Mouse (Mus musculus) embryo, embryonic 9.5 days (tissue): Measurements from ENCODE around the gene Rab11fip3.
A peak's percentile ranks its signal among the peaks of the same experiment; 100 is the strongest.

Source experiments
- DNase-seq: peaks from one replicate; pipeline ENCODE4 v3.0.0-alpha.2; 2017; ENCODE audit errors: extremely low spot score

Gene Rab11fip3

DNA sequence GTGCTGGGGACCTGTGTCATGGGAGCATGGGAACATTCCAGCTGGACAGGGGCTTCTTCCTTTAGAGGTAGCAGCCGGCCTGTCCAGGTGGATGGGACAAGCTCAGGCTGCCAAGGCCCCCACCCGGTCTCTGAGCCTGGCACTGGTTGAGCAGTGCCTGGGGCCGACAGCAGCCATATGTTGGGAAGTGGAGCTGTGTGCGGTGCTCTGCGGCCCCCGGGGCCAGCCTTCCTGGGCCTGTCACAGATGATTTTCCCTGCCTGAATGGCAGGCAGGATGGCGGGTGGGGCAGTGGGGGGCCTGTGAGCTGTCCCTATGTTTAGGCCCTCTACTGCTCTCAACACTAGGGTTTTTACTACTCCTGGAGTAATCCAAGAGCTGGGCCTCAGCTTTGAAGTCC is 113.2 kb downstream of the Rab11fip3 start:
- DNase-seq, result no peak

GRCm38 (mm10) chr17:25955736-25956135 is 113.6 kb downstream of the Rab11fip3 start:
- no peak for DNase-seq

- no peak for DNase-seq
Observed at GRCm38 (mm10) chr17:25954671-25955070, 114.7 kb downstream of the Rab11fip3 start.

DNA sequence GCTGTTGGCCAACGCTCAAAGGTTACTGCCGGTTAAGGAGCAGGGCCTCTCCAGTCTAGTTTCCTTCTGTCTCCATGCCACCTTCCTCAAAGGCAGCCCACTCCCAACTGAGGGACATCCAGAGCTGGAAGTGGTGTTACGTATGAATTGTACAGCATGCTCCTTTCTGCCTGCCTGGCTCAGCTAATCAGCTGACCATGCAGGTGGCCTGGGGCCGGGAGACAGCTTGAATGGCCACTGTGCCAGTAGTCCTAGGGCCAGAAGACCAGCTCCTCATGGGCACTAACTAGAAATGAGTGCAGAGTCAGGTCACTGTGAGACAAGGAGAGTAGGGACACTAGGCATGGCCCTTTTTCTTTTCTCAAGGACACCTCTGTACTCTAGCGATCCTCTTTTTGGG is 116.2 kb downstream of the Rab11fip3 start:
- no peak for DNase-seq

GRCm38 (mm10) chr17:25951803-25952623 is 117.3 kb downstream of the Rab11fip3 start, which contains the start of gene A930017K11Rik:
A930017K11Rik (minus strand) TSS chr17:25952565.
- DNase-seq, result no peak

DNA sequence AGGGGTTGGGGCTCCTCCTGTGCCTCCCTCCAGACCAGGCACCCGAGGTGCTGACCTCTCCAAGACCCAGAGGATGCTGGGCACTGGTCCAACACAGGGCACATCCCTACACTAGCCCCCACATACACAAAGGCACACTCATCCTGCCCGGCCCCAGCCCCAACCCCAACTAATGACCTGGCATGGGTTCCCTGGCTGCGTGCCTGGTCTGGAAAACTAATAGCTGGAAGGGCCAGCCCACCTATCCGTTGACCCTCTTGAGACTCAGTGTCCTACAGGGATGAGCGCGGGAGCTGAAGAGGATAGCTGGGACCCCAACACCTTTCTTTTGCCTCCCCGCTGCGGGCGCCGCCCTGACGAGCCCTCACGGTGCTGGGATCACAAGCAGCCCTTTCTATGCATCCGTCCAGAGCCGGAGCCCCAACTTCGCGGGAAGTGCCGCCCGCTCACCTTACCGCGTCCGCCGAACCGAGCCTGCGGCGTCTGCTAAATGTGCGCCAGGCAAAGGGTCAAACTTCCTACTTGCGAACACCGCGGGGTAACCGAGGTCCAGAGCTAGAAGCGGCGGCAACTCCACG is 118.0 kb downstream of the Rab11fip3 start:
- peak; percentile 47 for DNase-seq

DNA sequence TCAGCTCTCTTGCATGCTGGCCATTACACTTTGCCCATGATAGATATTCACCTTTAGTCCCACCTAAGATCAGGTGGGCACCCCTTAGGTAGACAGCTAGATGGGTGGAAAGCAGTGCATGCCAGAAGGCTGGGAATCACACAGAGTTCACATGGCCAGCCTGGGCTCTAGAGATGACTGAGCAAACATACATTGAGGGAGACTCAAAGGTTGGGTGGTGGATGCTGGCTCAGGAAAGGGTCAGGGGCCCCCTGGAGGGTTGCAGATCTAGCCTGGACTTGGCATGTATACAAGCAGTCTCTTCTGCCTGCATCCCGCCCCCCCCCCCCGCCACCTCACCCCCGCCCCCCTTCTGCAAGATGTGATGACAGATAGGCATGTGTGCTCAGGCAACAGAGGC is 118.6 kb downstream of the Rab11fip3 start:
- DNase-seq, result no peak

DNA sequence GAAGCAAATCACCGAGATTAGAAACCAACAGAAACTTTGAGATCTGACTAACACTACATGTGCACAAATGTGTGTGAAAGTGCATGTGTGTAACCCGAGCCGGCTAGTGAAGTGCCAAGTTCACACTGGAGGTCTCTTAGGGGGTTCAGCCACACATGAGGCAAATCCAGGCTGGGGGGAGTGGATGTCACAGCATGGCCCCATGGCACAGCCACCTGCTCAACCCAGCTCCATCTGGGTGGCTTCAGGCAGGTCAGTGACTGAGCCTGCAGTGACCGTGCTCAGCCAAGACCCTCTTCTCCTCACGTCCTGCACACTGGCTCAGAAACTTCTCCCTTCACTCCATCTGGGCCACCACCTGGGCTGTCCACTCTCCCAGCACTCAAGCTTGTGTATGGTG is 119.4 kb downstream of the Rab11fip3 start:
- no peak for DNase-seq

GRCm38 (mm10) chr17:25948051-25948450 is 121.3 kb downstream of the Rab11fip3 start:
- DNase-seq, result no peak

GRCm38 (mm10) chr17:25947576-25947975 is 121.8 kb downstream of the Rab11fip3 start:
- DNase-seq, result no peak

- DNase-seq, result no peak
Observed at GRCm38 (mm10) chr17:25946891-25947290, 122.5 kb downstream of the Rab11fip3 start.

DNA sequence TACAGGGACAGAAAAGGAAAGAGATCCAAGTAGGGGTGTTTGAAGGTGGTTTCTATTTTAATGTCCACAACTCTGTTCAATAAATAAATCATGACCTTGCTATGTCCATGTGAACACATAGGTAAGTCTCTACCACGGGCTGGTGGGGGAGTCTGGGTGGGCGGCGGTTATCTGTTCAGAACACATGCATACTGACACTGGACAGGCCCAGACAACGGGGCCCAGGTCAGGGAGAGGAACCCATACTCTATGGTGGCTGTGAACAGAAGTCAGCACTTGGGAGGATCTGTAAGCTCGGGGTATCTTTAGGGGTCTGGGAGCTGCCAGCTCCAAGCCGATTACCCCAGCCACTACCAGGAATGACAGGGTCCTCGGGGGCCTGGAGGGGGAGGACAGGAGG is 123.0 kb downstream of the Rab11fip3 start:
- DNase-seq, result no peak

DNA sequence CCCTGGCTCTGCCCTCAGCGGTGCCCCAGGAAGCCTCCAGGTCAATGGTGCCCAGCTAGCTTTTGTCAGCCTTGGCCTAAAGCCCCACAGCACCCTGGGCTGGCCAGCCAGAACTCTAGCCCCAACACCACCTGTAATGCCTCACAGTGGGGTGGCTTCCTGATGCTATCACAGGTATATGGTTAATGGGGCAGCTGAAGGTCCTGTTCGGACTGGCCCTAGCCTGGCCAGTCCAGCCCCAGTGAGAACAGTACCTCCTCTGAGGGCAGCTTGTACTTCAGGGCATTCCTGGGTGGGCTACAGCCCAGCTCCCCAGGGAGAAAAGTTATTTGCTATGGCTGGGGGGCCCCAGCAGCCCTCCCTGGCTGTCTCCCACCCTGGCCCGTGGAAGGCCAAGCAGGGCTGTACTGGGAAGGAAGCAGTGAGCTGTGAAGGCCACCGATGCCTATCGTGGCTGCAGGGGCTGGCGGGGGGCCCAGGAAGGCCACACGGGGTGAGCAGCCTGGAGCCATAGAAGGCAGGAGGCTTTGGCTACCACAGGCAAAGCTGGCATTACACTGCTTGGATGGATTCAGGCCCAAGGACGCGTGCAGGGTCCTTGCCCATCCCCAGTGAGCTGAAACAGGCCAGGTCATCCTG is 123.7 kb downstream of the Rab11fip3 start:
- no peak for DNase-seq

DNA sequence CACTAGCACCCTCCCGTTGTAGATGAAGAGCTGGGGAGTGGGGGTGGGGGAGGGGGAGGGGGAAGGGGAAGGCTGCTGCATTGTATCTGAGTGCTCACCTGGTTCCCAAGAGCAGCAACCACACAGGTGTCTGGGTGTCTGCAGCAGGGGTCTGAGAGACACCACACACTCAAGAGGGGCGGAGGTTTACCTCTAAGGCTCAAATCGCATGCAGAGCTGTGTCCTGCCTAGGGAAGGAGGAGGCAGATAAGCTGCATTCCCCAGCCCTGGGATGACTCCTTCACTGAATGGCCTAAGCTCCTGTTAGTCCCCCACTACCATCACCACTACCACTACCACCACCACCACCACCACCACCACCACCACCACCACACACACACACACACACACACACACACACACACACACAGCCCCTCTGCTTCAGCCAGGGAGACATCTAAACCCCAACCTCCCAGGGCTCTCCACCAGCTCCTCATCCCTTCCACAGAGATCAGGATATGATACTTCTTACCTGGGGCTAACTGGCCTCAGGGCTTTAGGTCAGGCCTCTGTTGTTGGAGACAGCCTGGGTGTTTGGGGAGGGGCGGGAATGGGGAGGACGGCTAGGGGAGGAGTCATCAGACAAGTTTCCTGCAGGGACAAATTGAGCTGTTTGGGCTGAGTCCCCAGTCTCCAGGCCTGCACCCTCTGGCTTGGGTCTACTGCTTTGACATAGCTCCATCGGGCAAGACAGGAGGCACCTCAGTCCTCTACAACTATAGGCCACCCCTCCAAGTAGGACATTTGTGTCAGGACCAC is 124.8 kb downstream of the Rab11fip3 start, which contains the start of the genes Pigq and Nhlrc4:
TSS of gene Pigq (minus strand) at position 571 of the 798 bp plus-strand sequence.
TSS of gene Nhlrc4 (minus strand) at position 596 of the 798 bp plus-strand sequence.
- no peak for DNase-seq

GRCm38 (mm10) chr17:25943769-25944168 is 125.6 kb downstream of the Rab11fip3 start:
- DNase-seq, result no peak

GRCm38 (mm10) chr17:25943221-25943620 is 126.1 kb downstream of the Rab11fip3 start:
- no peak for DNase-seq

DNA sequence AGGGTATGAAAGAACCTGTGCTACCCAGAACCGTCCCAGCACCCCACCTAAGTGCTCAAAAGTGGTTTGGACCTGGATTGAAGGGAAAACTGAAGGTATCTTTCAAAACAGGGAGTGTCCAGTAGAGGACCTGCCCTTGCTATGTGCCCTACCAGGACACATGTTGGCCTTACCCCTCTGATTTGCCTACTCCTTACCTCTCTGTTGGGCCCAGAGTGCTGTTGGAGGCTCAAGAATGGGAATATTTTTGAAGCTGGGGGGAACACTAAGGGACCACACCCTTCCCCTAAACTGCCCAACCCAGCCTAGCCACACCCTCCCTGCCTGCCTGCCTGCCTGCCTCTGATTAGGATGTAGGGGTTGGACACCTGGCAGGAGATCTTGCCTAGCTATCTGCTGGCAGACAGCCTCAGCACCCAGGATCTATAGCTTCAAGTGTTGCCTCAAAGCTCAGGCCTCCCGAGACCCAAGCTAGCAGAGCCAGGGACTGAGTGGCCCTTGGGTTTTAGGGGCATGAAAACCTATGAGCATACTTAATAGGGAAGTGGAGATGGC is 126.7 kb downstream of the Rab11fip3 start:
- no peak for DNase-seq

DNA sequence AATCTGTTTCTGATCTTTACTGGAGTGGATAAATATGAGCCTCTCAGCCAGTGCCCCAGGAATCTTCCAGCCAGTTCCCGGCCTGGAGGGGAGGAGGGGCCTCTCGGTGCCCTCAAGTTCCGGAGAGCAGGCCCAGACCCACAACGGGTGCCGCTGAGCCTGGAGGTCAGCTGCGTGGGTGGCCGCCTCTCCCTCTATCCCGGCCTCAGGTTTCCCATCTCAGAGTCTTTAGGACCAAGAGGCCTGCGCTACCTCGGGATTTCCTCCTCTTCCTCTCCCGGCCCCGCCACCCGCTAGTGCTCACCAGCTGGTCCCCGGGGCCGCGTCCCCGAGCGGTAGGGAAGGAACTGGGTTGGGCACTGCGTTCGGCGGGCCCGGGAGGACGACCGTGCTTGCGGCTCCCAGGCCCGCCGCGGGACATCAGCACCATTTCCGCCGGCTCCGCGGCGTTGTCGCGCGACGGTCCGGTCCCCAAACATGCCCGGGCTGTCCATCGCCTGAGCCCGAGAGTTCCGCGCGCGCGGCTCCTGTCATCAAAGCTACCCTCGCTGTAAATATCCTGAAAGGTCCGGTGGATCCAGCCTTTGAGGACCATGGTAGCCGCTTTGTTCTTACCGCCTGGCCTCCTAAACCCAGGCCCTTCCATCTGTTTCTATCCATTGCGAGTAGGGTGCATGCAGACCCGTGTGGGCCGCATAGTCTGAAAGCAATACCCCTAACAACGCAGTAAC is 127.7 kb downstream of the Rab11fip3 start:
- DNase-seq, result peak; percentile 83
